Mouse (Mus musculus): Measurements from ENCODE around the gene Pde10a. TPM values are rescaled to one million over a fixed set of nuclear protein-coding genes. Genes with fewer than 3 reads are reported as not detected.

Gene Pde10a
- total and polyA plus RNA-seq, 2 experiments from 2014 or later, result 14.7 to 55.4 TPM

DNA sequence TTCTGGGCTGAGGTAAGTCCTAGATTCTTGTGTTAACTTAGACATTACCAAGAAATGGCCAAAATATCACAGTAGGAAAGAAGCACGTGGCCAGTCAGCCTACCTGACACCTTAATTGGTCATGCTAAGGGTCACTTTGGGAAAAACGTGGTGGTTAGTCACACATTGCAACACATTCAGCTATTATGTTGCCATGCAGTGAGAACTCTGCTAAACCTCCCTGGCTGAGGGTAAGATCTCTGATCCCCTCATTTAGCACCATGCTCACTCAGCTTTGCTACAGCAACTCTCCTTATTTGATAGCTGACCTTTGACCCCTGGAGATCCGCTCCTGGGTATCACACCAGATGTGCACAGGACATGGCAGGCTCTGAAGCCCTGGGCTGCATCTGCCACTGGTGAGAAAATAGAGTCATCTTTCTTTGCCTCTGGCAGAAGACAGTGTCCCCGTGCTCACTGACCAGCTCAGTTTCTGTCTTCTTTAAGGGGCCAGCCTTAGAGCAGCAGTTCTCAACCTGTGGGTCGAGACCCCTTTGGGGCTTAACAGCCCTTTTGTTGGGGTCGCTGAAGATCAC, 449.7 kb downstream of the Pde10a start:
- 70% methylated on average over 6 of the region's 6 CpGs for WGBS
- Histone ChIP-seq H3K9ac (no peak overlapping the region), H3K4me3 (ENCODE audit: low read depth, low read length) (no peak overlapping the region), H3K36me3 (ENCODE audit: insufficient read depth) (peaks cover 45% of the 10 kb centered on the region), H3K4me2 (ENCODE audit: low read depth) (no peak overlapping the region), H3K27me3 (ENCODE audit: insufficient read depth, low read length) (no peaks in the 10 kb centered on the region), H3K9me3 (ENCODE audit: low read length) (no peaks in the 10 kb centered on the region), H3K27ac (ENCODE audit: low read depth, low read length) (no peak overlapping the region), H3K4me1 (ENCODE audit: insufficient read depth) (no peaks in the 10 kb centered on the region)
- ATAC-seq (no peak), DNase-seq (no peak)
- no peak for TF ChIP-seq CTCF (IDR thresholded peaks at IDR 0.05; ENCODE audit: low read depth)

DNA sequence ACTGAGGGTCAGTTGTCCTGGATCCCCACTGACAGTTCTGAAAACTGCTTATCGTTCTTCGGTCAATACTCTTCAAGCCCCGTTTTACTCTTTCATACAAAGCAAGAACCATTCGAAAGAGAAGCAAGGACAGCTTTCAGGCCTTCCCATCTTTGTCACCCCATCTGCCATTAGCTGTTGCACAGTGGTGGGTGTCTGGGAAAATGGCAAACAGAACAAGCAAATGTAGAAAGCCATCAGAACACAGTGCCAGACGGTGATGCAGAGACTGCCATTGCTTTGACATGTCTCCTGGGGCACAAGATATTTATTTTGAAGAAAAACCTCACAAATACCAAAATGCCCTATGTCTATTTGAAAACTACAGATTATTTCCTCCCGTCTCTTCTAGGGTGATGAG, 451.6 kb downstream of the Pde10a start:
- Histone ChIP-seq H3K36me3 (ENCODE audit: insufficient read depth) (peaks cover 49% of the 10 kb centered on the region), H3K9ac (no peak overlapping the region), H3K27ac (ENCODE audit: low read depth, low read length) (no peak overlapping the region), H3K4me3 (ENCODE audit: low read depth, low read length) (no peak overlapping the region), H3K27me3 (ENCODE audit: insufficient read depth, low read length) (no peaks in the 10 kb centered on the region), H3K9me3 (ENCODE audit: low read length) (no peaks in the 10 kb centered on the region), H3K4me2 (ENCODE audit: low read depth) (no peak overlapping the region), H3K4me1 (ENCODE audit: insufficient read depth) (no peaks in the 10 kb centered on the region)
- ATAC-seq, result no peak
- WGBS, result 83% methylated on average over 6 of the region's 6 CpGs
- no peak for DNase-seq
- no peak for TF ChIP-seq CTCF (IDR thresholded peaks at IDR 0.05; ENCODE audit: low read depth)

DNA sequence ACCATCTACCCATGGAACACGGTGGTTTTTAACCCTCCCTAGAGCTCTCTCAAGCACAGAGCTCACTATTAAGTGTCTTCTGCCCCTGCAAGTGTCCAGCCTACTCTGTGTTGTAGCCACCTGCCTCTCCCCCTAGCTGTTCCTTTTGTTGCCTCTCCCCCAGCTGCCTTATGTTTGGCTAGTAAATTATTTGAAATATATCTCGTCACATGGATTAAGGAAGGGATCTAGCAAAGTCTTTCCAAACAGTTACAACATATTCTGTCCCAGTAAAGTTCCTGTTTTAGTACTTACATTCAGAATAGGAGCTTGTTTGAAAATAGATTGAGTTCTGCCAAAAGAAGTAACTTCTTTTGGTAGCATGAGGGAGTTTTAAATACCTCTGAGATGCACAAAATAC, 452.1 kb downstream of the Pde10a start:
- WGBS, result 85% methylated on average over 2 of the region's 2 CpGs
- no peaks in the 10 kb centered on the region for H3K4me1 ChIP-seq (ENCODE audit: insufficient read depth)
- no peak for TF ChIP-seq CTCF (IDR thresholded peaks at IDR 0.05; ENCODE audit: low read depth)
- H3K36me3 ChIP-seq (ENCODE audit: insufficient read depth), result peaks cover 54% of the 10 kb centered on the region
- no peak overlapping the region for H3K4me3 ChIP-seq (ENCODE audit: low read depth, low read length)
- H3K27me3 ChIP-seq (ENCODE audit: insufficient read depth, low read length), result no peaks in the 10 kb centered on the region
- no peaks in the 10 kb centered on the region for H3K9me3 ChIP-seq (ENCODE audit: low read length)
- H3K4me2 ChIP-seq (ENCODE audit: low read depth), result no peak overlapping the region
- DNase-seq (no peak), ATAC-seq (no peak)
- H3K9ac ChIP-seq, result no peak overlapping the region
- H3K27ac ChIP-seq (ENCODE audit: low read depth, low read length), result no peak overlapping the region

DNA sequence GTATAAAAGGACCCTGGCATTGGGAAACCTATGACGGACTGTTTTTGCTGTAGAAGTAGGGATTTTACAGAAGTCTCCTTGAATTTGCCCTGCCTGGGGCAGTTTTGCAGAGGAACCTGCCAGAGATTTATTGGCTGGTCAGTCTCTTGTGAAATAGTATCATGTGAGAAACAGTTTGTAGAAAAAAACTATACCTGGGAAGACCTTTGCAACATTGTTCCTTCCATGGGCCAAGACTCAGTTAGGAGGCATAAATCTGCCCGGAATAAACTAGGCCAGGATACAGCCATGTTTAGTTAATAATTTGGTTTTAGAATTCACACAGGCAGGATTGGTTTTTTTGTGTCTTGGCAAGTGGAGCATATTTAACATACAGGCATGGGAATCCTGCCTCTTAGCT, 458.4 kb downstream of the Pde10a start:
- Histone ChIP-seq H3K27ac (ENCODE audit: low read depth, low read length) (no peak overlapping the region), H3K9me3 (ENCODE audit: low read length) (no peaks in the 10 kb centered on the region), H3K4me3 (ENCODE audit: low read depth, low read length) (no peak overlapping the region), H3K36me3 (ENCODE audit: insufficient read depth) (peaks cover 47% of the 10 kb centered on the region), H3K9ac (no peak overlapping the region), H3K4me2 (ENCODE audit: low read depth) (no peak overlapping the region), H3K27me3 (ENCODE audit: insufficient read depth, low read length) (no peaks in the 10 kb centered on the region), H3K4me1 (ENCODE audit: insufficient read depth) (peaks cover 8% of the 10 kb centered on the region)
- no peak for TF ChIP-seq CTCF (IDR thresholded peaks at IDR 0.05; ENCODE audit: low read depth)
- 45% methylated on average over 2 of the region's 2 CpGs for WGBS
- ATAC-seq, result no peak
- peak; percentile 25 for DNase-seq

DNA sequence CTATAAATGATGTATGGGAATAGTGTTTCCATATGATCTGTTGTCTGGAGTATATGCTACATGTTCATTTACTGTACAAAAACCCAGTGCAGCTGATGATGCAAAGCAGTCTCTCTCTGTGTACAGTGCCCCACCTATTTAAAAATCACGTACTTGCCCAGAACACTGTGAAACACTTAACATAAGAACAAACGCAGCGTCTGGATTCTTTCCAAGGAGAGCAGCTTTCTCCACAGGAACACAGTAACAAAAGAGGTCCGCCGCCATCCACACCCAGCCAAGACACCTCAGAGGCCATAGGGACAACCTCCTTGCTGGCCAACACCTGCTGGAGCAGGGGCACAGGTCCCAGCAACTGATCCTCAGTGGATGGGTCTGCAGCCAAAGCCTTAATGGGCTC, 460.5 kb downstream of the Pde10a start:
- peaks cover 30% of the 10 kb centered on the region for H3K36me3 ChIP-seq (ENCODE audit: insufficient read depth)
- no peak for ATAC-seq

DNA sequence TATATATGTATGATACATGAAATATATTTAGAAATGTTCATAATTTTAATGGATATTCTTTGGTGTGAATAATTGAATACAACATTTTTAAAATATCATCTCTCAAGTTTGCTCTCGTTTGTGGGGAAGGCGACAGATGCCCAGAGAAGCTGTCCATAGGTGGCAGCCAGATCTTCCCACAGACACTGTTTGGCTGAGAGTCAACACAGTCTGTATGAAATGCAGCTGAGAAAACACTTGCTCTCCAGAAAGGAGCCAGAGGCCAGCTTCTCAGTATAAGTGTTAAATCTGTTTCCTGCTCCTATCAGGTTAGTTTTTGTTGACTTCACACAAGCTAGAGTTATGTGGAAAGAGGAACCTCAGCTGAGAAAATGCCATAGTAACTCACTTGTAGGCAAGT, 461.4 kb downstream of the Pde10a start:
- ATAC-seq, result peak; percentile 33; the same call in 1 of the 2 replicates
- Histone ChIP-seq H3K9me3 (ENCODE audit: low read length) (no peaks in the 10 kb centered on the region), H3K27me3 (ENCODE audit: insufficient read depth, low read length) (no peaks in the 10 kb centered on the region), H3K9ac (no peak overlapping the region), H3K4me2 (ENCODE audit: low read depth) (no peak overlapping the region), H3K27ac (ENCODE audit: low read depth, low read length) (no peak overlapping the region), H3K4me3 (ENCODE audit: low read depth, low read length) (no peak overlapping the region), H3K36me3 (ENCODE audit: insufficient read depth) (peaks cover 21% of the 10 kb centered on the region), H3K4me1 (ENCODE audit: insufficient read depth) (peaks cover 8% of the 10 kb centered on the region)
- 39% methylated on average over 2 of the region's 2 CpGs for whole genome bisulfite sequencing
- DNase-seq, result peak; percentile 77
- TF ChIP-seq CTCF (IDR thresholded peaks at IDR 0.05; ENCODE audit: low read depth), result no peak

More for the DNA sequence above, 460.5 kb downstream of the Pde10a start:
- H3K4me3 ChIP-seq (ENCODE audit: low read depth, low read length), result no peak overlapping the region
- no peak overlapping the region for H3K4me2 ChIP-seq (ENCODE audit: low read depth)
- H3K27ac ChIP-seq (ENCODE audit: low read depth, low read length), result peak overlapping the region; percentile 54; the same call in 1 of the 2 replicates
- peak; percentile 66 for DNase-seq
- H3K9ac ChIP-seq, result no peak overlapping the region
- H3K4me1 ChIP-seq (ENCODE audit: insufficient read depth), result peaks cover 8% of the 10 kb centered on the region
- H3K27me3 ChIP-seq (ENCODE audit: insufficient read depth, low read length), result no peaks in the 10 kb centered on the region
- no peaks in the 10 kb centered on the region for H3K9me3 ChIP-seq (ENCODE audit: low read length)
- 12% methylated on average over 5 of the region's 5 CpGs for WGBS
- no peak for TF ChIP-seq CTCF (IDR thresholded peaks at IDR 0.05; ENCODE audit: low read depth)

DNA sequence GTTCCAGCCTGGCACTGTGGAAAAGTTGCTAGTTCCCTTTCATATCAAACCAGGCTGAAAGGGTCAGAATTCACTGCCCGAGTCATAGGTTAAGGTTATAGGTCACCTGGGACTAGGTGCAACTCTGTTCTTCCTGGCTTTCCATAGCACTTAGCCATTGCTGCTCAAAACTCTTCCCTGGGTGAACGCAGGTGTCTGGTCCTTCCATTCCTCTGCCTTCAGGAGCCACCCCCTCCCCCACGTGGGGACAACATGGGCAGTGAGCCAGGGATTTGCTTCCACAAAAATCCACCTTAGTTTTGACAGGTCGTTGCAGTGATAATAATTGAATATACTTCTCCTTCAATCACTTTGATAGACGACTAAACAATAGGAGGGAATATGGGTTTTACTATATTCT, 462.2 kb downstream of the Pde10a start:
- no peak for TF ChIP-seq CTCF (IDR thresholded peaks at IDR 0.05; ENCODE audit: low read depth)
- Histone ChIP-seq H3K9ac (no peak overlapping the region), H3K4me2 (ENCODE audit: low read depth) (no peak overlapping the region), H3K9me3 (ENCODE audit: low read length) (no peaks in the 10 kb centered on the region), H3K27ac (ENCODE audit: low read depth, low read length) (no peak overlapping the region), H3K4me1 (ENCODE audit: insufficient read depth) (peaks cover 8% of the 10 kb centered on the region), H3K4me3 (ENCODE audit: low read depth, low read length) (no peak overlapping the region), H3K27me3 (ENCODE audit: insufficient read depth, low read length) (no peaks in the 10 kb centered on the region), H3K36me3 (ENCODE audit: insufficient read depth) (peaks cover 17% of the 10 kb centered on the region; the same call in 1 of the 2 replicates)
- ATAC-seq (no peak), DNase-seq (no peak)
- 68% methylated on average over 5 of the region's 5 CpGs for WGBS

Data from forebrain, postnatal 0 days (tissue).